Mouse (Mus musculus) CD4-positive, CD25-positive, alpha-beta regulatory T cell, adult 4 months (primary cell): ENCODE measurements around the gene Mfsd1. TPM values are rescaled to one million over a fixed set of nuclear protein-coding genes. Genes with fewer than 3 reads are reported as not detected.

Experiments used
- ATAC-seq: one replicate; pipeline ENCODE4 v1.8.0; 2017
- polyA plus RNA-seq, 2 experiments: library from polyadenylated mRNA; unstranded; fragments of 100-300 nt; shearing (Covaris generic); gene quantifications; one replicate each; pipeline ENCODE4 v1.2.1; 2017

Gene Mfsd1
- polyA plus RNA-seq, 2 experiments from 2014 or later = 30.6 to 33.4 TPM

DNA sequence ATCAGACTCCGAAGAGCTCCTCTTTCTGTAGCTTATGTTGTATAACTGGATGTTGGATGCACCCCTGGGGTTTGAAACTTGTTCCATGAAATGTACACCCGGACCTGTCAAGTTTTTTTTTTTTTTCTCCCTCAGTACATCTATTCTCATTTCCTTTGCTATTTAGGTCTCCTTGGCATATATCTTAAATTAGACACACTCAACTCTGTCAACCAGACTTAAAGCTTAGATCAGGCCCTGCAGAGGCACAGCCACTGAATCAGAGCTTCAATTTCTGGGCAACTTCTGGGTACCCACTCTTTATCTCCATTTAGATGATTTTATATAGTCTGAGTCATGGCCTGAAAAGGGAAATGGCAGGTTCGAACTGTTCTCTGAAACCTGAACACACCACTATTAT is 60.6 kb downstream of the Mfsd1 start:
- ATAC-seq = no peak

DNA sequence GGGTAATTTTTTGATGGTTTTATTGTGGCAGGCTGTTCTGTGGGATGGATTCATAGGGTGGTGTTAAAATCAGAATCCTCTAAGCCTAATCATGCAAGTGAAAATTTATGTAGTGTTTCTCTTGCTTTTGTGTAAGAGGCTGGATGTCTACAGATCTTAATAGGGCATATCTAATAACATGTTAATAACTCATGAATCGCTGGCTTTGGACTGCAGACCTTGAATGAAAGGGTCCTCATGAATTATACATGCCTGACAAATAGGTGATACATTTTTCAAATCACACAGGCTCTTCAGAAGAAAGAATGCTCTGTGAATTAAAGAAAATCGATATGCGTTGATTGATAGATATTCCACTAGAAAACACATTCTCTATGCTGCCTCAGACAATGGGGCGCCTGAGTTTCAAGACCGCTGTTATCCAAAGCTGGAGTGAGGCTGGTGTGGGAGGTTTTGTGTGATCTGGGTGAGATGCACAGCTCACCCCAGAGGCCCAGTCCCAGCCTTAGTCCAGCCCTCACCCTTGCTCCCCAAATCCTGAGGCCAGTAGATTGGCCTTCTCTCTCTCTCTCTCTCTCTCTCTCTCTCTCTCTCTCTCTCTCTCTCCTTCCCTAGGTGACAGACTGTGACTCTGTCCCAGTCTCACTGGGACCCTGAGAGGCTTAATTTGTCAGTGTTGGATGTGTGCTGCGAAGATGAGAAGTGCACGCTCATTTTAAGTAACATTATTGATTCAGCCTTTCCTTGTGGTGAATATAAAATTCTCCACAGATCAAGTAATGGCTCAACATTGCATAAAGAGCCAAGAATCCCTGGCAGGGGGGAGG is 63.3 kb downstream of the Mfsd1 start:
- no peak for ATAC-seq

Other genes starting within 250 kb of the Mfsd1 start
- 1 to 10 TPM in 1 of 2 experiments, under 1 TPM in 1; 0.79 to 1.5 TPM for gene Mlf1, start 208.6 kb upstream of the Mfsd1 start, polyA plus RNA-seq
- gene Gm17402, start 207.6 kb upstream of the Mfsd1 start, polyA plus RNA-seq = not detected
- 10 to 100 TPM; 35.1 to 35.3 TPM for gene Gfm1, start 152.6 kb upstream of the Mfsd1 start, polyA plus RNA-seq
- gene Lxn, start 118.8 kb upstream of the Mfsd1 start, polyA plus RNA-seq = 10 to 100 TPM; 63.5 to 64.4 TPM
- not detected for gene Rarres1, start 67.2 kb upstream of the Mfsd1 start, polyA plus RNA-seq